In genomic region chr9:69507206-69507605, GRCm38 (mm10) we compare ENCODE assay signal across 13 mouse cellular contexts. TPM values are rescaled to one million over a fixed set of nuclear protein-coding genes. Genes with fewer than 3 reads are reported as not detected.
A peak's percentile ranks its signal among the peaks of the same experiment; 100 is the strongest.
DNase-seq lines count a peak whose midpoint lies in the region; ATAC-seq lines count a peak whose summit lies in the region.
"Had no signal": no experiment of that assay in that cellular context is flagged by ENCODE, and none has a peak within 500 bp of the region (broad histone marks: within the 10 kb centered on the region; RNA-seq: fewer than 3 reads in every experiment).

No protein-coding gene starts in this region.

- ATAC-seq in kidney, embryonic 16.5 days (ENCODE audit: low FRiP score, low TSS enrichment), result no peak

- H3K4me1 ChIP-seq in kidney, embryonic 16.5 days (ENCODE audit: insufficient read depth, low read length), result no peaks in the 10 kb centered on the region
- peaks cover 31% of the 10 kb centered on the region for H3K4me1 ChIP-seq in midbrain, embryonic 10.5 days

- H3K9ac ChIP-seq in kidney, embryonic 16.5 days (replicated peaks; ENCODE audit: low read length), result 0 out of 2 replicates have a peak overlapping the region, but pooled peaks have one; percentile 32

- H3K4me2 ChIP-seq in kidney, embryonic 16.5 days (replicated peaks; ENCODE audit: low read depth, low read length), result no peak overlapping the region

- peaks cover 27% of the 10 kb centered on the region for H3K27me3 ChIP-seq in kidney, embryonic 16.5 days (ENCODE audit: insufficient read depth, low read length)
- H3K27me3 ChIP-seq in midbrain, embryonic 10.5 days (ENCODE audit: low read depth, poor library complexity, severe bottlenecking), result peaks cover 20% of the 10 kb centered on the region

- no peak overlapping the region for H3K27ac ChIP-seq in kidney, embryonic 16.5 days (ENCODE audit: low read length)
- H3K27ac ChIP-seq in midbrain, embryonic 10.5 days (replicated peaks), result peak overlapping the region; percentile 57
- H3K27ac ChIP-seq: macrophage had no signal

- no peaks in the 10 kb centered on the region for H3K36me3 ChIP-seq in kidney, embryonic 16.5 days (ENCODE audit: insufficient read depth, low read length)
- H3K36me3 ChIP-seq in midbrain, embryonic 10.5 days, result no peaks in the 10 kb centered on the region

- DNase-seq in embryo, embryonic 10.5 days (ENCODE audit: low spot score), result peak; percentile 3
- DNase-seq in embryo, embryonic 9.5 days (ENCODE audit: extremely low spot score), result no peak
- DNase-seq in kidney, postnatal 14 days, result no peak
- no peak for DNase-seq in midbrain, embryonic 10.5 days (ENCODE audit: low spot score)
- DNase-seq in retina, postnatal 1 day, result peak; percentile 69
- no peak for DNase-seq in Muller cell, postnatal 12 days (ENCODE audit: inconsistent ontology term)
- DNase-seq in adrenal gland, adult 2 months, result no peak
- DNase-seq: adrenal gland, adult 8-10 months; cerebellum, postnatal 14 days; kidney, adult 9 months; spleen, adult 18-20 months had no signal

- no peaks in the 10 kb centered on the region for H3K9me3 ChIP-seq in kidney, embryonic 16.5 days (ENCODE audit: low read length)
- H3K9me3 ChIP-seq in midbrain, embryonic 10.5 days (replicated peaks), result no peaks in the 10 kb centered on the region

- H3K4me3 ChIP-seq in kidney, embryonic 16.5 days (ENCODE audit: low read length), result no peak overlapping the region
- H3K4me3 ChIP-seq in midbrain, embryonic 10.5 days, result no peak overlapping the region

- 42% methylated on average over 11 of the region's 11 CpGs for WGBS in kidney, embryonic 16.5 days
- WGBS in midbrain, embryonic 10.5 days, result 47% methylated on average over 11 of the region's 11 CpGs

RNA-seq across cellular contexts. Expression of gene Anxa2, which starts 53.8 kb away (rescaled TPM):
- polyA plus RNA-seq in kidney, embryonic 16.5 days (2015; fragmentation: Nextera tagmentation; extraction: Ambion mirVana), result 669 and 753 TPM in 2 replicates
- 133 and 178 TPM in 2 replicates for polyA plus RNA-seq in midbrain, embryonic 10.5 days (2016; fragmentation: Nextera tagmentation; extraction: Ambion mirVana)
- 100 to 1,000 TPM; 349 to 528 TPM for total RNA-seq in adrenal gland, adult 2 months (2021)
- polyA plus RNA-seq in adrenal gland, adult 2 months (2012; rRNA removed), result 194 and 230 TPM in 2 replicates

Comparison
In these comparisons a context has a peak if more than half of its experiments do, and no peak if none do; other contexts are left out.
1. DNase-seq: peak in embryo, embryonic 10.5 days (single experiment) and retina, postnatal 1 day (single experiment); none in embryo, embryonic 9.5 days (single experiment), kidney, postnatal 14 days (single experiment), midbrain, embryonic 10.5 days (single experiment), Muller cell, postnatal 12 days (single experiment) and adrenal gland, adult 2 months (single experiment).